Mouse (Mus musculus) subcutaneous adipose tissue, adult 2 months (tissue): ENCODE results near the gene Slc25a47. TPM values are rescaled to one million over a fixed set of nuclear protein-coding genes. Genes with fewer than 3 reads are reported as not detected.

Source experiments
- polyA plus RNA-seq: library from polyadenylated mRNA; depleted of rRNA; stranded (reverse); fragments of >200 nt; gene quantifications from 2 replicates; pipeline ENCODE4 v1.2.3, GENCODE M21; 2012; ENCODE audit warnings: low replicate concordance; rRNA removed

The Slc25a47 gene
- polyA plus RNA-seq = 6.8 and 15.8 TPM in 2 replicates

GRCm38 (mm10) chr12:108835840-108836409 is at the start of gene Slc25a47, which contains the start of gene Slc25a29:
Slc25a47 (plus strand) TSS chr12:108836046.
Slc25a29 (minus strand) TSS chr12:108835883.

GRCm38 (mm10) chr12:108792546-108793452 is 43.0 kb upstream of the Slc25a47 start, which contains the start of gene Yy1:
Yy1 (plus strand) TSS chr12:108792973.

GRCm38 (mm10) chr12:108892989-108893714 is 57.3 kb downstream of the Slc25a47 start, which contains the start of gene Wdr25:
Wdr25 (plus strand) TSS chr12:108893631.

GRCm38 (mm10) chr12:108893715-108894431 is 58.0 kb downstream of the Slc25a47 start, which contains the start of gene Wars:
Wars (minus strand) TSS chr12:108894174.

Other genes with a start within 250 kb of the Slc25a47 start
- gene Degs2, start 133.7 kb upstream of the Slc25a47 start, polyA plus RNA-seq = 1.0 and 15.8 TPM in 2 replicates
- 10.4 and 19.1 TPM in 2 replicates for gene Yy1, start 43.1 kb upstream of the Slc25a47 start, polyA plus RNA-seq
- 6.7 and 13.5 TPM in 2 replicates for gene Slc25a29, start 163 bp upstream of the Slc25a47 start, polyA plus RNA-seq
- gene Wdr25, start 57.6 kb downstream of the Slc25a47 start, polyA plus RNA-seq = 11.5 and 14.5 TPM in 2 replicates
- gene Wars, start 58.1 kb downstream of the Slc25a47 start, polyA plus RNA-seq = 85.9 and 109 TPM in 2 replicates
- gene Begain, start 232.2 kb downstream of the Slc25a47 start, polyA plus RNA-seq = 4.2 and 17.4 TPM in 2 replicates